Mouse (Mus musculus) lung, adult 2 months (tissue): ENCODE measurements at regions not wholly inside any gene's neighbourhood (a gene's known extent, or its start where the extent isn't known, plus 50 kb on each side); places are given as distances from the start of the nearest gene placed in this dataset.

Source experiments
- CTCF ChIP-seq: fragments of 200-500 bp; IDR thresholded peaks from 2 replicates; pipeline ENCODE4 v1.5.1; 2011; ENCODE audit warnings: mild to moderate bottlenecking, low read length, control low read depth; ENCODE audit not compliant: insufficient read depth
- POLR2A ChIP-seq: fragments of 200-500 bp; IDR thresholded peaks from 2 replicates; pipeline ENCODE4 v1.6.1; 2011; ENCODE audit warnings: low read depth, mild to moderate bottlenecking, control low read depth, low read length, borderline replicate concordance; ENCODE audit errors: extremely low read depth

- TF ChIP-seq CTCF (no peak), POLR2A (no peak)
These were observed 223.0 kb upstream of the Spred2 start for GRCm38 (mm10) chr11:19701198-19701597.
